Mouse (Mus musculus): ENCODE measurements around the gene Fbxw13. TPM values are rescaled to one million over a fixed set of nuclear protein-coding genes. Genes with fewer than 3 reads are reported as not detected.
"Not testable (repeated sequence)": the region's sequence is repeated elsewhere in the genome, so short reads cannot be mapped to it uniquely, and the experiment has no call there.

Fbxw13 gene
- total RNA-seq (2021), result not detected
- long read RNA-seq, experiment 1, result 0 reads
- long read RNA-seq, experiment 2, result 0 reads

- DNase-seq (ENCODE audit: low spot score in 2 of 2), result not testable (repeated sequence)
Measured at GRCm38 (mm10) chr9:109195875-109196274, at the start of gene Fbxw13. TSS of gene Fbxw13 (minus strand) at chr9:109195975.

GRCm38 (mm10) chr9:109234654-109235053, 38.9 kb upstream of the Fbxw13 start, which contains the start of gene Fbxw20:
TSS of gene Fbxw20 (minus strand) at chr9:109234754.
- no peak for DNase-seq (ENCODE audit: low spot score in 2 of 2)

- DNase-seq (ENCODE audit: low spot score in 2 of 2), result no peak
Measured at GRCm38 (mm10) chr9:109218449-109218848, 22.7 kb upstream of the Fbxw13 start.

- DNase-seq (ENCODE audit: low spot score in 2 of 2), result not testable (repeated sequence)
Measured at GRCm38 (mm10) chr9:109201347-109201746, 5.6 kb upstream of the Fbxw13 start.

- no peak for DNase-seq (ENCODE audit: low spot score in 2 of 2)
Measured at GRCm38 (mm10) chr9:109200349-109200748, 4.6 kb upstream of the Fbxw13 start.

GRCm38 (mm10) chr9:109199353-109199752, 3.6 kb upstream of the Fbxw13 start:
- no peak for DNase-seq (ENCODE audit: low spot score in 2 of 2)

- no peak for DNase-seq (ENCODE audit: low spot score in 2 of 2)
Measured at GRCm38 (mm10) chr9:109177208-109177607, 18.6 kb downstream of the Fbxw13 start.

- DNase-seq (ENCODE audit: low spot score in 2 of 2), result no peak
Measured at GRCm38 (mm10) chr9:109176301-109176700, 19.5 kb downstream of the Fbxw13 start.

GRCm38 (mm10) chr9:109167316-109167715, 28.5 kb downstream of the Fbxw13 start:
- no peak for DNase-seq (ENCODE audit: low spot score in 2 of 2)

- DNase-seq (ENCODE audit: low spot score in 2 of 2), result no peak
Measured at GRCm38 (mm10) chr9:109161941-109162340, 33.8 kb downstream of the Fbxw13 start, which contains the start of gene Fbxw21. TSS of gene Fbxw21 (minus strand) at chr9:109162041.

- not testable (repeated sequence) for DNase-seq (ENCODE audit: low spot score in 2 of 2)
Measured at GRCm38 (mm10) chr9:109140414-109140813, 55.4 kb downstream of the Fbxw13 start.

- no peak for DNase-seq (ENCODE audit: low spot score in 2 of 2)
Measured at GRCm38 (mm10) chr9:109130076-109130475, 65.7 kb downstream of the Fbxw13 start.

Other genes starting within 250 kb of the Fbxw13 start
- 10 to 100 TPM; 16.0 to 16.4 TPM for gene Col7a1, start 242.4 kb downstream of the Fbxw13 start, total RNA-seq (2021)
- 1 to 10 TPM; 2.9 to 3.8 TPM for gene Ucn2, start 210.0 kb downstream of the Fbxw13 start, total RNA-seq (2021)
- gene Pfkfb4, start 204.2 kb downstream of the Fbxw13 start, total RNA-seq (2021), result 10 to 100 TPM; 17.2 to 21.4 TPM
- gene Shisa5, start 157.4 kb downstream of the Fbxw13 start, total RNA-seq (2021), result 10 to 100 TPM; 50.6 to 54.3 TPM
- 10 to 100 TPM; 10.3 to 12.0 TPM for gene Trex1, start 136.2 kb downstream of the Fbxw13 start, total RNA-seq (2021)
- 10 to 100 TPM; 10.4 to 13.5 TPM for gene Atrip, start 121.9 kb downstream of the Fbxw13 start, total RNA-seq (2021)
- gene Ccdc51, start 113.5 kb downstream of the Fbxw13 start, total RNA-seq (2021), result 1 to 10 TPM; 8.6 to 9.1 TPM
- 100 to 1,000 TPM; 186 to 241 TPM for gene Tma7, start 113.4 kb downstream of the Fbxw13 start, total RNA-seq (2021)
- gene Plxnb1, start 100.6 kb downstream of the Fbxw13 start, total RNA-seq (2021), result 1 to 10 TPM; 8.4 to 9.8 TPM
- not detected for gene Fbxw21, start 33.9 kb downstream of the Fbxw13 start, total RNA-seq (2021)
- gene Fbxw20, start 38.8 kb upstream of the Fbxw13 start, total RNA-seq (2021), result not detected
- not detected for gene Fbxw14, start 91.7 kb upstream of the Fbxw13 start, total RNA-seq (2021)
- not detected for gene Fbxw28, start 143.7 kb upstream of the Fbxw13 start, total RNA-seq (2021)
- not detected for gene Fbxw22, start 208.3 kb upstream of the Fbxw13 start, total RNA-seq (2021)